Mouse (Mus musculus): ENCODE data around the gene Lyplal1.

DNA sequence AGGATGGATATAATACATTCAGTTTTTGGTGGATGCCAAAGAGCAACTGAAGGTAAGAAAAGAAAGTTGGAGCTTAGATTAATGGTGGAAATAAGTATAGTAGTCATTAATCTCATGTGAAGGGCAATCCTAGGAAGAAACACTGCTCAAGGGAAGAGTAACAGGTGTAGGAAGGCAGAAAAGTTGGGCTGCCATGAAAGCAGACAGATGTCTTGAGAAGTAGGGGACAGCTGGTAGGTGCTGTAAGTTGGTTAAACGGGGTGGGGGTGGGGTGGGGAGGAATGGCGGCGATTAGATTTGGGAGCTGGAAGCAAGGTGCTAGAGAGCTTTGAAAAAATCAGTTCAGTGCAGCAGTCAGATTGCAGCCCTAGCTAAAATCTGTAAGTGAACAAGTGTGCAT lies 14.4 kb upstream of the Lyplal1 start:
- no peak for TF ChIP-seq CTCF (IDR thresholded peaks at IDR 0.05; ENCODE audit: control insufficient read depth, insufficient read depth, insufficient replicate concordance, low read depth, low read length)
- no peak for TF ChIP-seq POLR2A (IDR thresholded peaks at IDR 0.05; ENCODE audit: control insufficient read depth, low read depth, low read length)
